Mouse (Mus musculus) limb, embryonic 12.5 days (tissue): Measurements from ENCODE around the gene Fam98b. TPM values are rescaled to one million over a fixed set of nuclear protein-coding genes. Genes with fewer than 3 reads are reported as not detected.

Experiments used
- ATAC-seq: fragments of 200-750 bp; cut with Nextera tagmentation; 2 replicates; pipeline ENCODE4 v1.8.0; 2017; ENCODE audit warnings: low read depth, moderate TSS enrichment; ENCODE audit not compliant: insufficient number of reproducible peaks, insufficient read depth, low FRiP score, low TSS enrichment
- H3K27ac ChIP-seq: fragments of 300-500 bp; sonication (generic); 2 replicates; pipeline ENCODE4 v1.5.1; 2016; ENCODE audit warnings: mild to moderate bottlenecking, moderate library complexity
- H3K27me3 ChIP-seq: fragments of 300-500 bp; sonication (generic); 2 replicates; pipeline ENCODE4 v1.6.1; 2016; ENCODE audit warnings: mild to moderate bottlenecking, moderate library complexity
- H3K36me3 ChIP-seq: fragments of 300-500 bp; sonication (generic); 2 replicates; pipeline ENCODE4 v1.6.1; 2016; ENCODE audit warnings: mild to moderate bottlenecking, moderate library complexity
- H3K4me1 ChIP-seq: fragments of 300-500 bp; sonication (generic); replicated peaks from 2 replicates; pipeline ENCODE4 v1.6.1; 2016
- H3K4me2 ChIP-seq: fragments of 300-500 bp; sonication (generic); 2 replicates; pipeline ENCODE4 v1.6.1; 2016; ENCODE audit warnings: mild to moderate bottlenecking, moderate library complexity
- H3K4me3 ChIP-seq: fragments of 300-500 bp; sonication (generic); replicated peaks from 2 replicates; pipeline ENCODE4 v1.5.1; 2016; ENCODE audit warnings: mild to moderate bottlenecking
- H3K9ac ChIP-seq: fragments of 300-500 bp; sonication (generic); replicated peaks from 2 replicates; pipeline ENCODE4 v1.6.1; 2016; ENCODE audit warnings: mild to moderate bottlenecking, moderate library complexity
- H3K9me3 ChIP-seq: fragments of 300-500 bp; sonication (generic); 2 replicates; pipeline ENCODE4 v1.6.1; 2016; ENCODE audit warnings: mild to moderate bottlenecking, moderate library complexity
- WGBS: fragments of 180-500 bp; shearing (Covaris S2); methylation state at CpG from one replicate; pipeline ENCODE4 v1.1.7; 2016; 5-methylcytosine and 5-hydroxymethylcytosine counted together
- polyA plus RNA-seq: library from polyadenylated mRNA; unstranded; fragments of >200 nt; fragmentation: Nextera tagmentation; extraction: Ambion mirVana; gene quantifications from 2 replicates; pipeline ENCODE4 v1.2.1, GENCODE M21; 2016

The Fam98b gene
- polyA plus RNA-seq, 1 experiment from 2014 or later: 19.6 TPM

- Histone ChIP-seq H3K4me3 (no peak overlapping the region), H3K4me1 (0 out of 2 replicates have a peak, but pooled peaks cover 7% of the 10 kb centered on the region), H3K4me2 (no peak overlapping the region), H3K36me3 (no peaks in the 10 kb centered on the region), H3K27ac (no peak overlapping the region), H3K9ac (no peak overlapping the region), H3K27me3 (no peaks in the 10 kb centered on the region), H3K9me3 (no peaks in the 10 kb centered on the region)
- ATAC-seq: no peak
- 83% methylated on average over 12 of the region's 12 CpGs for WGBS
These were observed 54.1 kb downstream of the Fam98b start for GRCm38 (mm10) chr2:117303391-117304350.

- no peaks in the 10 kb centered on the region for H3K36me3 ChIP-seq
- H3K4me2 ChIP-seq: no peak overlapping the region
- no peak for ATAC-seq
- H3K27ac ChIP-seq: no peak overlapping the region
- no peaks in the 10 kb centered on the region for H3K9me3 ChIP-seq
- H3K4me3 ChIP-seq: no peak overlapping the region
- WGBS: 90% methylated on average over 5 of the region's 5 CpGs
- 0 out of 2 replicates have a peak, but pooled peaks cover 7% of the 10 kb centered on the region for H3K4me1 ChIP-seq
- no peaks in the 10 kb centered on the region for H3K27me3 ChIP-seq
- H3K9ac ChIP-seq: no peak overlapping the region
These were observed 55.4 kb downstream of the Fam98b start for GRCm38 (mm10) chr2:117304941-117305340.

GRCm38 (mm10) chr2:117307959-117308358, 58.4 kb downstream of the Fam98b start:
- no peak overlapping the region for H3K27ac ChIP-seq
- ATAC-seq: no peak

GRCm38 (mm10) chr2:117309046-117309445, 59.5 kb downstream of the Fam98b start:
- H3K9ac ChIP-seq: no peak overlapping the region
- H3K4me2 ChIP-seq: no peak overlapping the region
- no peaks in the 10 kb centered on the region for H3K9me3 ChIP-seq
- ATAC-seq: no peak
- 82% methylated on average over 2 of the region's 2 CpGs for WGBS
- H3K27ac ChIP-seq: no peak overlapping the region
- no peak overlapping the region for H3K4me3 ChIP-seq
- H3K4me1 ChIP-seq: 0 out of 2 replicates have a peak, but pooled peaks cover 6% of the 10 kb centered on the region
- H3K36me3 ChIP-seq: no peaks in the 10 kb centered on the region
- no peaks in the 10 kb centered on the region for H3K27me3 ChIP-seq

More at GRCm38 (mm10) chr2:117307959-117308358, 58.4 kb downstream of the Fam98b start:
- Histone ChIP-seq H3K4me2 (no peak overlapping the region), H3K9me3 (no peaks in the 10 kb centered on the region), H3K36me3 (no peaks in the 10 kb centered on the region), H3K9ac (no peak overlapping the region), H3K4me3 (no peak overlapping the region), H3K27me3 (no peaks in the 10 kb centered on the region), H3K4me1 (0 out of 2 replicates have a peak, but pooled peaks cover 7% of the 10 kb centered on the region)
- WGBS: 88% methylated on average over 3 of the region's 3 CpGs

GRCm38 (mm10) chr2:117311349-117311748, 61.8 kb downstream of the Fam98b start:
- Histone ChIP-seq H3K9me3 (0 out of 2 replicates have a peak, but pooled peaks cover 5% of the 10 kb centered on the region), H3K27me3 (no peaks in the 10 kb centered on the region), H3K27ac (no peak overlapping the region), H3K36me3 (no peaks in the 10 kb centered on the region), H3K9ac (no peak overlapping the region), H3K4me1 (no peaks in the 10 kb centered on the region), H3K4me3 (no peak overlapping the region), H3K4me2 (no peak overlapping the region)
- ATAC-seq: no peak
- WGBS: 67% methylated on average over 1 of the region's 1 CpGs

GRCm38 (mm10) chr2:117312030-117312429, 62.5 kb downstream of the Fam98b start:
- WGBS: 60% methylated on average over 2 of the region's 2 CpGs

GRCm38 (mm10) chr2:117312441-117312895, 62.9 kb downstream of the Fam98b start:
- WGBS: 73% methylated on average over 7 of the region's 7 CpGs
- no peaks in the 10 kb centered on the region for H3K27me3 ChIP-seq
- no peaks in the 10 kb centered on the region for H3K36me3 ChIP-seq
- no peak for ATAC-seq
- H3K4me1 ChIP-seq: no peaks in the 10 kb centered on the region
- H3K9ac ChIP-seq: no peak overlapping the region
- no peak overlapping the region for H3K27ac ChIP-seq
- H3K9me3 ChIP-seq: 0 out of 2 replicates have a peak, but pooled peaks cover 5% of the 10 kb centered on the region
- H3K4me2 ChIP-seq: no peak overlapping the region
- no peak overlapping the region for H3K4me3 ChIP-seq

More at GRCm38 (mm10) chr2:117312030-117312429, 62.5 kb downstream of the Fam98b start:
- H3K9me3 ChIP-seq: 0 out of 2 replicates have a peak, but pooled peaks cover 5% of the 10 kb centered on the region
- no peaks in the 10 kb centered on the region for H3K36me3 ChIP-seq
- H3K4me3 ChIP-seq: no peak overlapping the region
- no peaks in the 10 kb centered on the region for H3K4me1 ChIP-seq
- no peak overlapping the region for H3K27ac ChIP-seq
- H3K27me3 ChIP-seq: no peaks in the 10 kb centered on the region
- H3K9ac ChIP-seq: no peak overlapping the region
- no peak for ATAC-seq
- no peak overlapping the region for H3K4me2 ChIP-seq

GRCm38 (mm10) chr2:117313586-117314235, 64.2 kb downstream of the Fam98b start:
- WGBS: 88% methylated on average over 5 of the region's 5 CpGs
- Histone ChIP-seq H3K9me3 (0 out of 2 replicates have a peak, but pooled peaks cover 5% of the 10 kb centered on the region), H3K9ac (no peak overlapping the region), H3K27ac (no peak overlapping the region), H3K27me3 (no peaks in the 10 kb centered on the region), H3K36me3 (no peaks in the 10 kb centered on the region), H3K4me3 (no peak overlapping the region), H3K4me2 (no peak overlapping the region), H3K4me1 (no peaks in the 10 kb centered on the region)
- ATAC-seq: no peak

GRCm38 (mm10) chr2:117318991-117319390, 69.5 kb downstream of the Fam98b start:
- H3K9me3 ChIP-seq: 0 out of 2 replicates have a peak, but pooled peaks cover 5% of the 10 kb centered on the region
- no peaks in the 10 kb centered on the region for H3K36me3 ChIP-seq
- no peak overlapping the region for H3K27ac ChIP-seq
- no peak overlapping the region for H3K9ac ChIP-seq
- no peaks in the 10 kb centered on the region for H3K27me3 ChIP-seq
- no peak overlapping the region for H3K4me2 ChIP-seq
- no peak for ATAC-seq
- WGBS: 81% methylated on average over 3 of the region's 3 CpGs
- H3K4me1 ChIP-seq: no peaks in the 10 kb centered on the region
- no peak overlapping the region for H3K4me3 ChIP-seq
